Mouse (Mus musculus): ENCODE measurements at regions not wholly inside any gene's neighbourhood (a gene's known extent, or its start where the extent isn't known, plus 50 kb on each side); places are given as distances from the start of the nearest gene placed in this dataset.
A peak's percentile ranks its signal among the peaks of the same experiment; 100 is the strongest.

GRCm38 (mm10) chr13:5202736-5203135 lies 593.8 kb upstream of the Akr1e1 start:
- no peak for DNase-seq (ENCODE audit: low spot score in 2 of 2)
- intact Hi-C loops (cut with DNase I) = no loop called here

GRCm38 (mm10) chr13:5204143-5204542 lies 595.2 kb upstream of the Akr1e1 start:
- DNase-seq (ENCODE audit: low spot score in 2 of 2) = no peak
- intact Hi-C loops (cut with DNase I) = no loop called here

DNA sequence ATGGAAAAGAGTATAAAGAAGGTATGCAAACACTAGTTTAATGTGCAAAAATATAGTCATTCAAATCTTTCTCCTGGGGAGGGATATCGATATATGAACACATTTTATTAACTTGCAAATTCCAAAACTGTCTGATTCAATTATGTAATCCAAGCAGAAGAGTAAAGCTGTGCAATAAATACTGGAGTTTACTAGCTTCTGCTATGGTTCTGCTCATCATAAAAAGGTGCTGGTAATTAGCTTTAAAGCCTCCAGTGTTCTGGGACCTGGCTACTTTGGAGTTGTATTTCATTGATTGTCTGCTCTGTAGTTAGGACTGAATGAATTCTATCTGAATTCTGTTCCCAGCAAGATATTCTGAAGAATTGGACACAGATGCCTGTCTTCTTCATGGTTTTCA lies 602.7 kb upstream of the Akr1e1 start:
- intact Hi-C loops (cut with DNase I) = no loop called here
- no peak for DNase-seq (ENCODE audit: low spot score in 2 of 2)

GRCm38 (mm10) chr13:5229476-5229875 lies 620.5 kb upstream of the Akr1e1 start:
- intact Hi-C loops (cut with DNase I) = no loop called here
- no peak for DNase-seq (ENCODE audit: low spot score in 2 of 2)

DNA sequence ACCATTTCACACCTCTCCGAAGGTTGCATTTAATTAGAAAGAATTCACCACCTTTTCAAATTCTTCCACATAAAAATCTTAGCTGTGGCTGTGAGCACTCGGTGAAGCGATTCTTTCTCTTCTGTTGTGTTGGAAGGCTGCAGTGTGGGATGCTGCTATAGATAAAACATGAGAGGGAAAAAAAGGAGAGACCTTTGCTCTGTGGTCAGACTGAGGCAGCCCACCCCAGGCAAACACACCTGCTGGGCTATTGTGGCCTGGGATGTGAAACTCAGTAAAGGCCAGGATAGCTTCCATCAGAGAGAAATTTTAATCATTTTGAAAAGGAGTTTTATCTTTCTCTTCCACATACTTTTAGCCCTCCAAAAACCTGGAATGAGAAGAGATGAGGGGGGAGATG lies 625.3 kb upstream of the Akr1e1 start:
- no peak for DNase-seq (ENCODE audit: low spot score in 2 of 2)
- intact Hi-C loops (cut with DNase I) = no loop called here

GRCm38 (mm10) chr13:5235391-5235790 lies 625.9 kb upstream of the Klf6 start:
- intact Hi-C loops (cut with DNase I) = no loop called here
- no peak for DNase-seq (ENCODE audit: low spot score in 2 of 2)

- no peak for DNase-seq (ENCODE audit: low spot score in 2 of 2)
- intact Hi-C loops (cut with DNase I) = no loop called here
Measured at GRCm38 (mm10) chr13:5240541-5240940, 620.7 kb upstream of the Klf6 start.

DNA sequence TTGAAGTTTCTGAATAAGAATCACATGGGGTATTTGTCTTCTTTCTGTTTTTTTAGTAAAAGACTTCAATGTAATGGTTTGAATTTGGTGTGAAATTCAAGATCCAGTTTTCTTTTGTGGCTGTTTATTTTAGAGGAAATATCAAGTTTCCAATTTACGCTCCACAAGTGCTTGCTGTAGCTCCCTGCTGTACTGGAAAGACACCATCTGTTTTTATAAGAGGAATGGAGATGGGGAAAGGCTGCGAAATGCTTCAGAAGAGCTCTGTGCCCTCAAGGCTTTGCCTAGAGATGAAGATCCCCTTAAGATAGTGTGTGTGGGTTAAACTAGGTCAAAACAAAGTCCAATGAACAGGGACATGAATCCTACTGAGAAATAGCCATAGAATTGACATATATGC lies 618.5 kb upstream of the Klf6 start:
- intact Hi-C loops (cut with DNase I) = no loop called here
- no peak for DNase-seq (ENCODE audit: low spot score in 2 of 2)

DNA sequence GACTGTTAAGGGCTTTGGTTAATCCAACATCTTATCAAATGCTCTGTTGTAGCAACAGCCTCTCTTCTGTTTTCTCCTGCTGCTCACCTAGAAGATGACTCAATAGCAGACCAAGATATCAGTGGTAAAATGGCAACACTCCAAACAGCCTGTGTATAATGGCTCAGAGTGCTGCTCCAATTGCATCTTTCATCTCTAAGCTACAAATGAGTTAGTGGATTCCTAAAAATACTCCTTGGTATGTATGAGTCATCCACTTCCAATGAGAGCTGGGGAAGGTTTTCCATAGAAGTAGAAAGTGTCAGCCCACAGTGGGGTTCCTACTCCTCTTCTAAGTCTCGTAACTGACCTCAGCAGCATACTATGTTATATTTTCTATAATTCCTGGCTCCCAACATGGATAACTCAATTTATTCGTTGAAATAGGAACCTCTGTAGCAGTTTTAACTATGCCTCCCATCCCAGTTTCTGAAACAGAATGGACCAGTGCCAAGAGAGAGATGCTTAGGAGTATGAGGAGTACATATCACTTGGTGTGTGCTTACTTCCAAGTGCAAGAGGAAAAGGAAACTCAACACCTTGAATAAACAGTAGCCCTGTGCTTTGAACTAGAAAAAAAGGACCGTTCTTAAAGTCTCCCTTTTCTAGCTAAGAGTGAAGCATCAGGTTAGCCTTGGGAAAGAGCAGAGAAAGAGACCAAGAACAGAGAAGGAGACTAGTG lies 612.5 kb upstream of the Klf6 start:
- intact Hi-C loops (cut with DNase I) = no loop called here
- peak; percentile 5 to 10 for DNase-seq (ENCODE audit: low spot score in 2 of 2)

DNA sequence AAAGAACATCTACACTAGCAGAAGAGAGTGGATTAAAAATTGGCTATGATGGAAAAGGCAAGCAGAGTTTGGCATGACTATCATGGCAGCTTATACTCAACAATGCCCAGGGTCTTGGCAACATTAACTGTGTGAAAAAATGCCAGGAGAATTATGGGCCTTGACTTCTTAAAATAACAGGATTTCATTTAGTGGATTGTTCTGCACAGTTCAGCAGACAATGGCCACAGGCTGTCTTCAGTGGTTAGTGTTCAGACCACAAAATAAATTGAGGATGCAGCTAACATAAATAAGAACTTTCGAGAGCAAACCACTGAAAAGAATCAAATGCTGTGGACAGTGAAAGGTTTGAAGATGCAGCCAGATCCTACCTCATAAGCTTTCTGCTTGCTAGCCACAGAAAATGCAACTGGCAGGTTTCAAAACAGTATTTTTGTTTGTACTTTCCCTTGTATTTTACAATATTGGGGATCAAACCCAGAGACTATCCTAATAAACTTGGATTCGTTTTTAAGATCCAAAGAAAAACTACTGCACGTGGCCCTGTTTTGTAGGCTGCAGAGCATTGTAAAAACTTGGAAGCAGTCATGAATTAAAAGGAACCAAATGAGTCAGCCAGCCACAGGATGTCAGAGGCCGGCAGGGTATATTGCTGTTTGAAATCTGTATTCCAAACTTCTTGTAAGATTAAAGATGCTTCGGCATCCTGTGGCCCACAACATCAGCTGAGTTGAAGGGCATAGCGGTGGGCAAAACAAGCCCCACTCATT lies 603.2 kb upstream of the Klf6 start:
- no peak for DNase-seq (ENCODE audit: low spot score in 2 of 2)
- intact Hi-C loops (cut with DNase I) = no loop called here

- no peak for DNase-seq (ENCODE audit: low spot score in 2 of 2)
- intact Hi-C loops (cut with DNase I) = no loop called here
Measured at GRCm38 (mm10) chr13:5259760-5260159, 601.5 kb upstream of the Klf6 start.

- intact Hi-C loops (cut with DNase I) = no loop called here
- no peak for DNase-seq (ENCODE audit: low spot score in 2 of 2)
Measured at GRCm38 (mm10) chr13:5272506-5273192, 588.6 kb upstream of the Klf6 start.

- DNase-seq (ENCODE audit: low spot score in 2 of 2) = no peak
- intact Hi-C loops (cut with DNase I) = no loop called here
Measured at GRCm38 (mm10) chr13:5276564-5276963, 584.7 kb upstream of the Klf6 start.

GRCm38 (mm10) chr13:5289753-5290449 lies 571.4 kb upstream of the Klf6 start:
- DNase-seq (ENCODE audit: low spot score in 2 of 2) = no peak
- intact Hi-C loops (cut with DNase I) = no loop called here

DNA sequence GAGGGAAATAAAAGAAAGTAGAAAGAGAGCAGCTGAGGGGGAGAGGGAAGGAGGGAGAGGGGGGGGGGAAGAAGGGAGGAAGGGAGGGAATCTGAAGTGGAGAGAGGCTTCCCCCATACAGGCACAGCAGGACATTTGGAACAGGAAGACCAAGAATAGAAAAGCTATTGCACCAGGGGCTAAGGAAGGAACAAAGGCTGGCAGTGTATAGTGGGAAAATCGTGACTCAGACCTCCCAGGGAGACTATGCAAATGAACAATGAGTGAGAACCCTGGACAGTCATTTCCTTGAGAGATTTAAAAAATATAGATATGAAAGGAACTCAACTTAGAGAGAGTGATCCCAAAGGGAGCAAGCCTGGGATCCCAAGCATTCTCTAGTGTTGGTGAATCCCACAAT lies 559.1 kb upstream of the Klf6 start:
- peak; percentile 11 to 16 for DNase-seq (ENCODE audit: low spot score in 2 of 2)
- intact Hi-C loops (cut with DNase I) = no loop called here

DNA sequence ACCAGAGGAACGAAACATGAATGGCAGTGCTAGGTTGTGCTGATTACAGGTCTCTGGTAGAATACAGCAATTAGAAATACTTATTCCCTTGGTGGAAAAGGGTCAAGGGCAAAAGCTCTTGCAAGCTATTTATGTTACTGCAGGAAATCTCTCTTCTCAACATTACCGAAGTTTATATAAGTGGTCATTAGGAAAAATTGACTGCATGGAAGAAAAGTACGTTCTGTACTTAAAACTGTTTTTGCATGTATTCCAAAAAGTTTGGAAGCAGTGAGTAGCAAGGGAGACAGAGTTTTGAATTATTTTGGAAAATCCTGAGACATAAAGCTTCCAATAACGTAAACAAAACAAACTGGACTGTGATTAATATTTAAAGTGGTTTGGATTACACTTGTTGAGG lies 554.6 kb upstream of the Klf6 start:
- DNase-seq (ENCODE audit: low spot score in 2 of 2) = no peak
- intact Hi-C loops (cut with DNase I) = no loop called here

GRCm38 (mm10) chr13:5313297-5313696 lies 548.0 kb upstream of the Klf6 start:
- intact Hi-C loops (cut with DNase I) = no loop called here
- DNase-seq (ENCODE audit: low spot score in 2 of 2) = no peak

DNA sequence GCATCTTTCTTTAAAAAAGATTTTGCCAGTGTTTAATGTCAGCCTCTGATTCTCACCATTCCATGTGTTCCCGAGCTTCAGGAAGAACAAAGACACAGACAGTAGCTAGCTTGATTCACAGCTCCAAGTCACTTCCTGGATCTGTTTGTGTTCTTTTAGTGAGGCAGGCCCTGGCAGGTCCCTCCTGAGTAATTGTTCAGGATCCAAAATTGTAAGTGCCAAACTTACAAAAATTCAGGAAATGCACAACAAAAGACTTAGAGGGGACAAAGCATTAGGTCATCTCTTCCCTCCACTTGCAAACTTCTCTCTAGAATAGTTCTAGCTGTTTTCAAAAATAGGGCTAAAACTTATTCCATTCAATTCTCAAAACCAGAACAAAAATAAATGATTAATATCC lies 546.3 kb upstream of the Klf6 start:
- intact Hi-C loops (cut with DNase I) = no loop called here
- no peak for DNase-seq (ENCODE audit: low spot score in 2 of 2)

DNA sequence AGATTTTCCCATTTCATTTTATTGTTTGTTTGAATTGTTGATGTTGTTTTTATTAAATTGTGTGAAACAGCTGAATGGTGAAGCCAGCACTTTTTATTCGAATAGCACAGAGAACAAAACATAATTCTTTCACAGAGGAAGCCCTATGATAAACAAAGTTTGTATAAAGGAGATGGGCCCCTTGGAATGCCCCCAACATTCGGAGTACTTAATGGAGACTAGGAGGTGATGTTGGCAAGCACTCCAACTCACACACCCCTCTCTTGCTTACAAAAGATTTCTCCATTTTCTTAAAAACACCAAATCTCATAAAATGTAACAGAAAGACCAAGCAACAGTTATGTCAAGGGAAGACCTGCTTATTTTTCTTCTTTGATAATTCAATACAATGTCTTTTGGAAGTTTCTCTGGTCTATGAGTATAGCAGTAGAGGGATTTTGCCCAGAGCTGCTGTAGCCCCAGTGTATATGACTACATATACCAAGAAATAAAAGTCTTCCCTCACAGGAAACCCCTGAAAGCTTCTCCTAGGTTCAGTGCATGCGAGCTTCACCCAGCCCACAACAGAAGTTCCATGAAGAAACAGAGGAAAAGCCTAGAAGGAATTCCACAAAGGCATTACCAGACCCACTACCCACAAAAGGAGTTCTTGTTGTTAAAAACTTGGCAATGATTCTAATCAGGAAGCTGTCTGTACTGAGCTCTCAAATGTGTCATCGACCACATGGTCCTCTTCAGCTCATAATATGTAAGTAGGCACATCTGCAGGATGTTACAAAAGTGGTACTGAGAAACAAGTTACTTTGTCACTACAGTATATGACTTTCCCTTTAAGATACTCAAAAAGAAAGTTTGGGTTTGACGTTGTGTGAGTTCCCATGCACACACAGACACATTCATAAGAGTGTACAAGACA lies 543.1 kb upstream of the Klf6 start:
- no peak for DNase-seq (ENCODE audit: low spot score in 2 of 2)
- intact Hi-C loops (cut with DNase I) = no loop called here
